Mouse (Mus musculus) liver, postnatal 0 days (tissue): Measurements from ENCODE around the gene Zc3hav1. TPM values are rescaled to one million over a fixed set of nuclear protein-coding genes. Genes with fewer than 3 reads are reported as not detected.

Experiments
- ATAC-seq: fragments of 200-750 bp; cut with Nextera tagmentation; 2 replicates; pipeline ENCODE4 v1.8.0; 2017; ENCODE audit warnings: mild to moderate bottlenecking, moderate library complexity
- DNase-seq: peaks from one replicate; pipeline ENCODE4 v3.0.0-alpha.2; 2016
- H3K27ac ChIP-seq: fragments of 300-500 bp; sonication (generic); 2 replicates; pipeline ENCODE4 v1.5.1; 2014; ENCODE audit warnings: antibody characterized with exemption, moderate library complexity, mild to moderate bottlenecking, low read depth
- H3K27me3 ChIP-seq: fragments of 300-500 bp; sonication (generic); 2 replicates; pipeline ENCODE4 v1.6.1; 2014; ENCODE audit warnings: low read length, control low read depth, mixed read lengths; ENCODE audit not compliant: insufficient read depth
- H3K36me3 ChIP-seq: fragments of 300-500 bp; sonication (generic); replicated peaks from 2 replicates; pipeline ENCODE4 v1.6.1; 2014; ENCODE audit warnings: mild to moderate bottlenecking, control low read depth, low read length, moderate library complexity, mixed read lengths; ENCODE audit not compliant: insufficient read depth
- H3K4me1 ChIP-seq: fragments of 300-500 bp; sonication (generic); 2 replicates; pipeline ENCODE4 v1.6.1; 2014; ENCODE audit warnings: antibody characterized with exemption, mild to moderate bottlenecking, control low read depth; ENCODE audit not compliant: insufficient read depth
- H3K4me2 ChIP-seq: fragments of 300-500 bp; sonication (generic); 2 replicates; pipeline ENCODE4 v1.6.1; 2014; ENCODE audit warnings: low read depth, mild to moderate bottlenecking, low read length, moderate library complexity, mixed read lengths
- H3K4me3 ChIP-seq: fragments of 300-500 bp; sonication (generic); 2 replicates; pipeline ENCODE4 v1.5.1; 2014; ENCODE audit warnings: low read depth, low read length
- H3K9ac ChIP-seq: fragments of 300-500 bp; sonication (generic); replicated peaks from 2 replicates; pipeline ENCODE4 v1.6.1; 2014; ENCODE audit warnings: mild to moderate bottlenecking, moderate library complexity
- H3K9me3 ChIP-seq: fragments of 300-500 bp; sonication (generic); 2 replicates; pipeline ENCODE4 v1.6.1; 2016; ENCODE audit warnings: mild to moderate bottlenecking, control low read depth, low read length, mixed read lengths
- CTCF ChIP-seq: sonication (generic); IDR thresholded peaks from 2 replicates; pipeline ENCODE4 v1.5.1; 2016; ENCODE audit warnings: antibody characterized with exemption, low read depth
- EP300 ChIP-seq: IDR thresholded peaks from 2 replicates; pipeline ENCODE4 v1.6.1; 2016; ENCODE audit warnings: antibody characterized with exemption, low read depth, mild to moderate bottlenecking
- WGBS: fragments of 180-500 bp; shearing (Covaris S2); extraction: QIAGEN DNeasy Blood & Tissue Kit; methylation state at CpG from one replicate; pipeline ENCODE4 v1.1.7; 2014; ENCODE audit not compliant: insufficient replicate concordance; 5-methylcytosine and 5-hydroxymethylcytosine counted together
- polyA plus RNA-seq: library from polyadenylated mRNA; unstranded; fragments of >200 nt; fragmentation: Nextera tagmentation; extraction: Ambion mirVana; gene quantifications from 2 replicates; pipeline ENCODE4 v1.2.1, GENCODE M21; 2015

Gene Zc3hav1
- polyA plus RNA-seq, 1 experiment from 2014 or later: 16.6 TPM

GRCm38 (mm10) chr6:38344006-38344670 lies 10.3 kb downstream of the Zc3hav1 start:
- H3K4me2 ChIP-seq: peak overlapping the region; percentile 72
- H3K27ac ChIP-seq: peak overlapping the region; percentile 97
- no peak for ATAC-seq
- 67% methylated on average over 7 of the region's 7 CpGs for WGBS
- TF ChIP-seq EP300 (no peak), CTCF (no peak)
- peaks cover 50% of the 10 kb centered on the region for H3K4me1 ChIP-seq
- no peaks in the 10 kb centered on the region for H3K9me3 ChIP-seq
- peaks cover 18% of the 10 kb centered on the region for H3K36me3 ChIP-seq
- 0 out of 2 replicates have a peak overlapping the region, but pooled peaks have one; percentile 36 for H3K4me3 ChIP-seq
- H3K9ac ChIP-seq: peak overlapping the region; percentile 60
- no peaks in the 10 kb centered on the region for H3K27me3 ChIP-seq
- DNase-seq: no peak

- peak overlapping the region; percentile 97 for H3K27ac ChIP-seq
- DNase-seq (no peak), ATAC-seq (no peak)
- peaks cover 52% of the 10 kb centered on the region for H3K4me1 ChIP-seq
- no peaks in the 10 kb centered on the region for H3K9me3 ChIP-seq
- TF ChIP-seq CTCF (no peak), EP300 (no peak)
- peak overlapping the region; percentile 60 for H3K9ac ChIP-seq
- H3K27me3 ChIP-seq: no peaks in the 10 kb centered on the region
- 30% methylated on average over 3 of the region's 3 CpGs for WGBS
- peak overlapping the region; percentile 36 for H3K4me3 ChIP-seq
- peaks cover 24% of the 10 kb centered on the region for H3K36me3 ChIP-seq
- H3K4me2 ChIP-seq: peak overlapping the region; percentile 72
Observed at GRCm38 (mm10) chr6:38343581-38343980, 10.8 kb downstream of the Zc3hav1 start.

GRCm38 (mm10) chr6:38342666-38342992 lies 11.8 kb downstream of the Zc3hav1 start:
- no peaks in the 10 kb centered on the region for H3K27me3 ChIP-seq
- no peaks in the 10 kb centered on the region for H3K9me3 ChIP-seq
- peaks cover 54% of the 10 kb centered on the region for H3K4me1 ChIP-seq
- peak overlapping the region; percentile 72 for H3K4me2 ChIP-seq
- H3K4me3 ChIP-seq: peak overlapping the region; percentile 36
- H3K9ac ChIP-seq: peak overlapping the region; percentile 64
- no peak for DNase-seq
- ATAC-seq: peak; percentile 8
- H3K27ac ChIP-seq: peak overlapping the region; percentile 97
- TF ChIP-seq CTCF (no peak), EP300 (no peak)
- peaks cover 32% of the 10 kb centered on the region for H3K36me3 ChIP-seq
- WGBS: 16% methylated on average over 8 of the region's 8 CpGs

- Histone ChIP-seq H3K4me2 (peak overlapping the region; percentile 72), H3K9ac (peak overlapping the region; percentile 64), H3K36me3 (peaks cover 33% of the 10 kb centered on the region), H3K27ac (peak overlapping the region; percentile 97), H3K9me3 (no peaks in the 10 kb centered on the region), H3K4me1 (peaks cover 54% of the 10 kb centered on the region), H3K4me3 (peak overlapping the region; percentile 36), H3K27me3 (no peaks in the 10 kb centered on the region)
- WGBS: 13% methylated on average over 11 of the region's 11 CpGs
- TF ChIP-seq EP300: peak; percentile 96
- TF ChIP-seq CTCF: no peak
- ATAC-seq (peak; percentile 86), DNase-seq (peak; percentile 75)
Observed at GRCm38 (mm10) chr6:38341751-38342665, 12.4 kb downstream of the Zc3hav1 start.

- Histone ChIP-seq H3K27me3 (no peaks in the 10 kb centered on the region), H3K4me3 (no peak overlapping the region), H3K36me3 (peaks cover 55% of the 10 kb centered on the region), H3K9me3 (no peaks in the 10 kb centered on the region), H3K4me1 (peaks cover 39% of the 10 kb centered on the region), H3K27ac (0 out of 2 replicates have a peak overlapping the region, but pooled peaks have one; percentile 1), H3K4me2 (peak overlapping the region; percentile 4; the same call in 1 of the 2 replicates), H3K9ac (no peak overlapping the region)
- TF ChIP-seq CTCF: no peak
- no peak for TF ChIP-seq EP300
- DNase-seq (no peak), ATAC-seq (no peak)
- WGBS: 78% methylated on average over 2 of the region's 2 CpGs
Observed at GRCm38 (mm10) chr6:38339078-38339477, 15.3 kb downstream of the Zc3hav1 start.

- no peak overlapping the region for H3K4me3 ChIP-seq
- no peaks in the 10 kb centered on the region for H3K27me3 ChIP-seq
- 65% methylated on average over 6 of the region's 6 CpGs for WGBS
- peak; percentile 38 for DNase-seq
- no peak overlapping the region for H3K9ac ChIP-seq
- no peak overlapping the region for H3K4me2 ChIP-seq
- H3K27ac ChIP-seq: peak overlapping the region; percentile 67
- H3K4me1 ChIP-seq: peaks cover 27% of the 10 kb centered on the region
- peak; percentile 41; the same call in 1 of the 2 replicates for TF ChIP-seq EP300
- no peak for TF ChIP-seq CTCF
- peaks cover 66% of the 10 kb centered on the region for H3K36me3 ChIP-seq
- peak; percentile 66 for ATAC-seq
- no peaks in the 10 kb centered on the region for H3K9me3 ChIP-seq
Observed at GRCm38 (mm10) chr6:38337951-38338350, 16.5 kb downstream of the Zc3hav1 start.
